Mouse (Mus musculus): ENCODE measurements around the gene Arhgap21. TPM values are rescaled to one million over a fixed set of nuclear protein-coding genes. Genes with fewer than 3 reads are reported as not detected.

Arhgap21 gene
- polyA plus RNA-seq, 1 experiment from 2014 or later, result 9.6 TPM

GRCm38 (mm10) chr2:20831608-20832406 is 136.9 kb downstream of the Arhgap21 start:
- no peak overlapping the region for H3K9ac ChIP-seq (ENCODE audit: low read depth, low read length)
- ATAC-seq (replicated peaks; ENCODE audit: low FRiP score, low read depth) (no peak), DNase-seq (ENCODE audit: low spot score) (peak; percentile 46)
- no peaks in the 10 kb centered on the region for H3K36me3 ChIP-seq (ENCODE audit: insufficient read depth, low read length)
- WGBS, result 67% methylated on average over 3 of the region's 3 CpGs
- H3K9me3 ChIP-seq (replicated peaks; ENCODE audit: low read length), result no peaks in the 10 kb centered on the region
- no peak overlapping the region for H3K27ac ChIP-seq
- H3K4me1 ChIP-seq (replicated peaks; ENCODE audit: insufficient read depth, low read length), result no peaks in the 10 kb centered on the region
- no peak overlapping the region for H3K4me3 ChIP-seq (replicated peaks; ENCODE audit: low read depth, low read length)
- no peak for TF ChIP-seq CTCF (IDR thresholded peaks at IDR 0.05; ENCODE audit: low read depth)
- no peak overlapping the region for H3K4me2 ChIP-seq (ENCODE audit: low read length)
- H3K27me3 ChIP-seq (ENCODE audit: insufficient read depth, low read length), result no peaks in the 10 kb centered on the region

- ATAC-seq (replicated peaks; ENCODE audit: low FRiP score, low read depth) (no peak), DNase-seq (ENCODE audit: low spot score) (no peak)
- Histone ChIP-seq H3K9me3 (replicated peaks; ENCODE audit: low read length) (no peaks in the 10 kb centered on the region), H3K27ac (no peak overlapping the region), H3K4me1 (replicated peaks; ENCODE audit: insufficient read depth, low read length) (no peaks in the 10 kb centered on the region), H3K9ac (ENCODE audit: low read depth, low read length) (no peak overlapping the region), H3K27me3 (ENCODE audit: insufficient read depth, low read length) (no peaks in the 10 kb centered on the region), H3K4me2 (ENCODE audit: low read length) (no peak overlapping the region), H3K36me3 (ENCODE audit: insufficient read depth, low read length) (no peaks in the 10 kb centered on the region), H3K4me3 (replicated peaks; ENCODE audit: low read depth, low read length) (no peak overlapping the region)
- no peak for TF ChIP-seq CTCF (IDR thresholded peaks at IDR 0.05; ENCODE audit: low read depth)
- 49% methylated on average over 3 of the region's 3 CpGs for WGBS
These were observed 137.8 kb downstream of the Arhgap21 start for GRCm38 (mm10) chr2:20830882-20831281.

- Histone ChIP-seq H3K4me1 (replicated peaks; ENCODE audit: insufficient read depth, low read length) (no peaks in the 10 kb centered on the region), H3K4me2 (ENCODE audit: low read length) (no peak overlapping the region), H3K36me3 (ENCODE audit: insufficient read depth, low read length) (no peaks in the 10 kb centered on the region), H3K9ac (ENCODE audit: low read depth, low read length) (no peak overlapping the region), H3K27ac (no peak overlapping the region), H3K27me3 (ENCODE audit: insufficient read depth, low read length) (no peaks in the 10 kb centered on the region), H3K4me3 (replicated peaks; ENCODE audit: low read depth, low read length) (no peak overlapping the region), H3K9me3 (replicated peaks; ENCODE audit: low read length) (no peaks in the 10 kb centered on the region)
- no peak for TF ChIP-seq CTCF (IDR thresholded peaks at IDR 0.05; ENCODE audit: low read depth)
- no peak for DNase-seq (ENCODE audit: low spot score)
- no peak for ATAC-seq (replicated peaks; ENCODE audit: low FRiP score, low read depth)
These were observed 142.4 kb downstream of the Arhgap21 start for GRCm38 (mm10) chr2:20826258-20826657.

GRCm38 (mm10) chr2:20818226-20818625 is 150.5 kb downstream of the Arhgap21 start:
- no peaks in the 10 kb centered on the region for H3K4me1 ChIP-seq (replicated peaks; ENCODE audit: insufficient read depth, low read length)
- DNase-seq (ENCODE audit: low spot score), result peak; percentile 54
- H3K9me3 ChIP-seq (replicated peaks; ENCODE audit: low read length), result no peaks in the 10 kb centered on the region
- H3K4me2 ChIP-seq (ENCODE audit: low read length), result no peak overlapping the region
- 56% methylated on average over 7 of the region's 7 CpGs for WGBS
- H3K4me3 ChIP-seq (replicated peaks; ENCODE audit: low read depth, low read length), result no peak overlapping the region
- 0 out of 2 replicates have a peak, but pooled peaks have one; percentile 36 for ATAC-seq (replicated peaks; ENCODE audit: low FRiP score, low read depth)
- no peak overlapping the region for H3K9ac ChIP-seq (ENCODE audit: low read depth, low read length)
- no peak overlapping the region for H3K27ac ChIP-seq
- no peak for TF ChIP-seq CTCF (IDR thresholded peaks at IDR 0.05; ENCODE audit: low read depth)
- no peaks in the 10 kb centered on the region for H3K36me3 ChIP-seq (ENCODE audit: insufficient read depth, low read length)
- H3K27me3 ChIP-seq (ENCODE audit: insufficient read depth, low read length), result no peaks in the 10 kb centered on the region

- Histone ChIP-seq H3K9ac (ENCODE audit: low read depth, low read length) (no peak overlapping the region), H3K36me3 (ENCODE audit: insufficient read depth, low read length) (peaks cover 10% of the 10 kb centered on the region), H3K9me3 (replicated peaks; ENCODE audit: low read length) (no peaks in the 10 kb centered on the region), H3K27ac (no peak overlapping the region), H3K4me1 (replicated peaks; ENCODE audit: insufficient read depth, low read length) (no peaks in the 10 kb centered on the region), H3K4me3 (replicated peaks; ENCODE audit: low read depth, low read length) (no peak overlapping the region), H3K4me2 (ENCODE audit: low read length) (no peak overlapping the region), H3K27me3 (ENCODE audit: insufficient read depth, low read length) (no peaks in the 10 kb centered on the region)
- DNase-seq (ENCODE audit: low spot score) (no peak), ATAC-seq (replicated peaks; ENCODE audit: low FRiP score, low read depth) (no peak)
- TF ChIP-seq CTCF (IDR thresholded peaks at IDR 0.05; ENCODE audit: low read depth), result peak; percentile 50
- WGBS, result 86% methylated on average over 2 of the region's 2 CpGs
These were observed 154.7 kb downstream of the Arhgap21 start for GRCm38 (mm10) chr2:20813986-20814385.

- Histone ChIP-seq H3K4me3 (replicated peaks; ENCODE audit: low read depth, low read length) (no peak overlapping the region), H3K27ac (no peak overlapping the region), H3K27me3 (ENCODE audit: insufficient read depth, low read length) (no peaks in the 10 kb centered on the region), H3K4me2 (ENCODE audit: low read length) (no peak overlapping the region), H3K9me3 (replicated peaks; ENCODE audit: low read length) (no peaks in the 10 kb centered on the region), H3K9ac (ENCODE audit: low read depth, low read length) (no peak overlapping the region), H3K4me1 (replicated peaks; ENCODE audit: insufficient read depth, low read length) (no peaks in the 10 kb centered on the region), H3K36me3 (ENCODE audit: insufficient read depth, low read length) (peaks cover 32% of the 10 kb centered on the region)
- DNase-seq (ENCODE audit: low spot score) (no peak), ATAC-seq (replicated peaks; ENCODE audit: low FRiP score, low read depth) (no peak)
- 77% methylated on average over 8 of the region's 8 CpGs for WGBS
- no peak for TF ChIP-seq CTCF (IDR thresholded peaks at IDR 0.05; ENCODE audit: low read depth)
These were observed 157.2 kb downstream of the Arhgap21 start for GRCm38 (mm10) chr2:20811506-20811905.
